Mouse (Mus musculus): ENCODE results near the gene Rpp25l.
A peak's percentile ranks its signal among the peaks of the same experiment; 100 is the strongest.
"Not testable (repeated sequence)": the region's sequence is repeated elsewhere in the genome, so short reads cannot be mapped to it uniquely, and the experiment has no call there.

Gene Rpp25l

DNA sequence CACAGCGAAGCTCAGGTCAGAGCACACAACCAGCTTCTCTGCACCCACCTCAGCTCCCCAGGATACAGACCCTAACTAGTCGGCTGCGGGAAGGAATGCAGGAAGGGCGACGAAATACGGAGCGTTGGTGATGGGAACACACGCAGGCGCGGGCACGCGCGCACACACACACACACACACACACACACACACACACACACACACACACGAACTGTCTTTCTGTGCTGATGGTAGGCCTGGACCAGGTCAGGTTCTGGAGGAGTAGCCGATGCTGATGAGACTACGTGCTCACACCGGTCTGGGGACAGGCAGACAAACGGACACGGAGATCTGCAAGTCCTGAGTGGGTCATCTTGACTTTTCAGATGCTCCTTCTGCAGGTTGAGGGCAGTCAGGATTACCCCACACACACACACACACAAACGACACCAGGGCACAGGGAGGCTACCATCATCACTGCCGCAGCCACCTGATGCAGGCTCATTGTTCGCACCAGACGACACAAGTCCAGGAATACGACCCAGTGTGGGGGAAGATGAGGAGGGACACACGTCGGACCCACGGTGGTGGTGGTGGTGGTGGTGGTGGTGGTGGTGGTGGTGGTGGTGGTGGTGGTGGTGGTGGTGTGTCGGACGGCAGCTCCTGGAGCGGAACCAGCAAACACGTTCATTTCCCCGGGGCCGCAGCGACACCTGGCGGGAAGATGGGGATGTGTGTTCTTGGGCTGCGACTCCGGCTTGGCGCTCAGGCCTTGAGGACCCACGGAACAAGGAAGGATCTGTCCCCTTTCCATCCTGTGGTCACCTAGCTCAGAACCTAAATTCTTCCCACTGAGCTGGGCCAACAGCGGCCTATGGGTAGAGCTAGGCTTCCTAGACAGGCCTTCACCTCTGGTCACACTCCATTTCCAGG, 16.1 kb downstream of the Rpp25l start, which contains the start of gene Cntfr:
TSS of gene Cntfr (minus strand) at position 160 of the 912 bp plus-strand sequence.
- DNase-seq (ENCODE audit: low spot score in 2 of 2) = peak; percentile 64 to 83

DNA sequence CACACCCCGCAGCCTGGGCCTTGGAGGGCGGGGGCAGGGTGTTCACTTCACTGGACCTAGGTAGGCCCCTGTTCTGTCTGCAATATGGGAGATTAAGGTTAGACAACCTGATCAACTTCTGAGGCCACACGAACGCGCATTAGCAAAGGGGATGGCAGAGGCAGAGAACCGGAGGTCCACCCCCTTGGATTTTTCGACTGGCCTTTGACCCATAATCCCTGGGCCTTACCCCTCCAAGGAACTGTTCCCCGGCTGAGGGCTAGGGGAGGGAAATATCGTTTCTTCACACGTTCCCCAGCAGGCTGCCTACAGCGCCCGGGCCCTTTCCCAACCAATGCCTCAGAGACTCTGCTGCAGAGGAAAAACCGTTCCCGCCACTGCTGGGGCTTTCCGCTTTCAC, 16.9 kb downstream of the Rpp25l start:
- not testable (repeated sequence) for DNase-seq (ENCODE audit: low spot score in 2 of 2)

DNA sequence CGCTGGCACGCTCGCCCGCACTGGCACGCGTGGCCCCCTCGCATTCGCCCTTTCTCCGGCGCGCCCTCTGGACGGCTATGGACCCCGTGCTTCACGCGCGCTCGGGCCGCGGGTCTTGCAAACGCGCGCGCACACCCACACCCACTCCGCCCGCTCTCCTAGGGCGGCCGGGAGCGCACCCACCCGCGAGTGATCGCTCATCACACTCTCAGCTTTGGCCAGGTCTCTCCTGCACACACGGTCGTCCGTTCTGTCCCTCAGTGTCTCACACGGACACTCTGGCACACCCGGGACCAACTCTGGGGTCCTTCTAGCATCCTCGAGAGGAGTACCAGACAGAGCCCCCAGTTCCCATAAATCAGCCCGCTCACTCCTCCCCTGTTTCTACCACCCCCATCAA, 17.5 kb downstream of the Rpp25l start:
- DNase-seq (ENCODE audit: low spot score in 2 of 2) = not testable (repeated sequence)

DNA sequence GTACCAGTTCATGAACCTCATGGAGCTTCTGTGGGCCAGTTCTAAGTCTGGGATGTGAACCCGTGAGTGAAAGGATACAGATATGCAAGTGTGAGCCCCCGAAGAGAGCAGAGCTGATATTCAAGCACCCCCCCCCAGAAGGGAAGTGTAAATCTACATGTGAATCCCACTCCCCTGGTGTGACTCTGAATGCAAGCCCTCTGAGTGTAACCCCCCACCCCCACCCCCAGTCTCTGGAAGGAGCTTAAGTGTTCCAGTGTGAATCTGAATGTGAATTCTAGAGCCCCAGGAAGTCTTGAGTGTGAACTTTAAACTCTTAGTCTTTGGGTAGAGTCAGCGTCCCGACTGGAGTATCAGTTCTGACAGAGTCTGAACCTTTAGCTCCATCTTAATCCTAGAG, 19.8 kb downstream of the Rpp25l start:
- DNase-seq (ENCODE audit: low spot score in 2 of 2) = not testable (repeated sequence)

DNA sequence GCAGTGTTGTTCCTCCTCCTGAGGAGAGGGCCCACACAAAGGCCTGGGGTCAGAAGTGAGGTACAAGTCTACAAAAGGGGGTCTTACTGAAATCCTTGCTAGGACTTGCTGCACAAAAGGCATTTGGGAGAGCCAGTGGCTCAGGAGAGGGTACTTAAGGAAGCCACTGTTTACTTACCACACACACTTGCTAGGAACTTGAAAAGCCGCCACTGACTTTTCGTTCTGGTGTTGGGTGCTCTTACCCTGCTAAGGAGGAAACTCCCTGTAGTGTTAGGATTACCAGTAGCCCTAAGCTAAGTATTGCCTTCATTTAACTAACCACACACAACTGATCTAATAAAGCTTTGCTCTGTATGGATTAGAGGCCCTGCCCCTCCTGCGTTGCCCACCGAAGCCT, 23.3 kb downstream of the Rpp25l start:
- not testable (repeated sequence) for DNase-seq (ENCODE audit: low spot score in 2 of 2)

DNA sequence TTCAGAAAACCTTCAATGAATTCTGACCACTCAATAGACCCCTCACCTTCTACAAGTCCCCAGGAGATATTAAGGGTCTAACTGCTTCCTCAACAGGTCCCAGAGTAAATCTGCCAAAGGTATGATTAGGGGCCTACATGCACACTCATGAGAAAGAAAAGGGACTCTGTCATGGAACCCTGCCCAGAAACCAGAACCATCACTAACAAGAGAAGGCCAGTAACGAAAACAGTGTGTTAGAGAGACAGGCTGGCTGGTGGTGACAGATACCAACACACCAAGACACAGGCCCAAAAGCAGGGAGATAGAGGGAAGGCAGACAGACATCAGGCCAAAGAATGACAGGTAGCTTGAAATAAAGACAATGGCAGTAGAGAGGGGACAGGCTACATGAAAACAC, 24.8 kb downstream of the Rpp25l start:
- DNase-seq (ENCODE audit: low spot score in 2 of 2) = not testable (repeated sequence)

DNA sequence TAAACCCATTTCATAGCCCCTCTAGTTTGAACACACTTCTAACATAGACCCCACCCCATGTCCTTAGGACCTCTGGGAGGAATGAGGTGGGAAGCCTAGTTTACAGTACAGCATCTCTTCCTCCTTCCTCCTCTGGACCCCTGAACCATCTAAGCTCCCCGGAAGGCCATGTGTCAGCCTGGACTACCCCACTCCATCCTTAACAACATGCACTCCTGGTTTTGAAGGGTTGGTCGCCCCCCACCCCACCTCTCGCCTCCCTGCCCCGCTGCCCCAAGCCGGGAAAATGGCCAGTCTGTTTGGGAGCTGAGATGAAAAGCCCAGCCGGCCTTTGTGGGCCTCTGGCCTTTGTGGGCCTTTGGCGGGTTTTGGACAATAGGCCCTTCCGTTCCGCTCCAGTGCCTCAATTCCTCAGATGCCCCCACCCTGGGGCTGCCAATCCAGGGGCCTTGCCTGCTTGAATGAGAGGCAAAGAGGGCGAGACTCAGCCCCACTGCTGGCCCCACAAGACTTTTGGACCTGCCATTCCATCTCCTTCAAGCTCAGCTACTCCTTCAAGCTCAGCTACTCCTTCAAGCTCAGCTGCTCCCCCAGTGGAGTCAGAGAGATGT, 27.3 kb downstream of the Rpp25l start:
- not testable (repeated sequence) for DNase-seq (ENCODE audit: low spot score in 2 of 2)

DNA sequence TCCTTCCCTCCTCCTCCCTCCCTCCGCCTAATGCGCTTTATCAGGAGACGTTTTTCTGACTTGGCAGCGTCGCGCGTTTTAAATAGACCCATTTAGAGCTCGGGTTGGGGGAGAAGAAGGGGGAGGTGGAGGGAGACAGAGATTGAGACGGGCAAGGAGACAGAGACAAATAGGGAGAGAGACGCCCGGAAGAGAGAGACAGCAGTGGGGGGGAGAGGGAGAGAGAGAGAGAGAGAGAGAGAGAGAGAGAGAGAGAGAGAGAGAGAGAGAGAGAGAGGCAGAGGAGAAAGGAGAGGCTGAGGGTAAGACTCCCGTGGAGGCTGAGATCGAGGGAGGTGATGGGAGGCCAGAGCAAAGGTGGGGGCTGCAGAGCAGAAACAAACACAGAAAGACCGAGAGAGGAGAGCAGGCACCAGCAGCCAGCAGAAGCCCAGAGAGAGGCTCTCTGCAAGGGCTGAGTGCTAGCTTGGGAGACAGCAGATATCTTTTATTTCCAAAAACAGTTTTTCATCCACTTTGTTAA, 28.3 kb downstream of the Rpp25l start:
- not testable (repeated sequence) for DNase-seq (ENCODE audit: low spot score in 2 of 2)

DNA sequence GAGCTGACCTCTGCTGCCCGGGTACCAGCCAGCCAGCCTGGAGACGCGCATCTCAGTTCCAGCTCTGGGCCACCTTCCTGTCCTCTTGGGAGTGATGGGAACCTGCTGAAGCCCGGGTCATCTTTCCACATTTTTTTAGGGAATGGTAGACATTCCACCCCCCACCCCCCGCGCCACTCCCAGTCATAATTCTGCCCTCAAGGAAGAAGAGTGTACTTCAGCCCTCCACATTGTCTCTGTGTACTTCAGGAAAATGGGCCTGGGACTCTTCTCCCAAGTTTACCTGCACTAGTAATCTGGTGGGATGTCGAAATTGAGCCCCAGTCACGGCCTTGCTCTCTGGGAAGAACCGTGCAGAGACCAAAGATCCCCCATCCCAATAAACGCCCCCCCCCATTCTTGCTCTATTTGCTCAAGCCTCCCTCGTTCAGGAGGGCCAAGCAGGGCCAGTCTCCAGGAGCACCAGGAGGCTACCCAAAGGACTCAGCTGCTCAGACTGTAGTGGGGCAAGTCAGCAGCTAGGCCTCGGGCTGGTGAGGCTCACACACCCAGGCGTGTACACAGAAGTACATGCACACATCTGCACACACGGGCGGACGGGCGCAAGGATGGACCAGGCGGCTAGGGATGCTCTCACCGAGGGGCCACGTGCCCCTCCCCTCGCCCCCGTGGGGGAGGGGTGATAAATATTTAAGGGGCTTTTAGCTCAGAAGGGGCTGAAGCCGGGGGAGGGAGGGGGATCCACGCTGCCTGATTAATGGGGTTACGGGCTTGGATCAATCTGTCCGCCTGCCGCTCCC, 29.0 kb downstream of the Rpp25l start:
- DNase-seq (ENCODE audit: low spot score in 2 of 2) = not testable (repeated sequence)

DNA sequence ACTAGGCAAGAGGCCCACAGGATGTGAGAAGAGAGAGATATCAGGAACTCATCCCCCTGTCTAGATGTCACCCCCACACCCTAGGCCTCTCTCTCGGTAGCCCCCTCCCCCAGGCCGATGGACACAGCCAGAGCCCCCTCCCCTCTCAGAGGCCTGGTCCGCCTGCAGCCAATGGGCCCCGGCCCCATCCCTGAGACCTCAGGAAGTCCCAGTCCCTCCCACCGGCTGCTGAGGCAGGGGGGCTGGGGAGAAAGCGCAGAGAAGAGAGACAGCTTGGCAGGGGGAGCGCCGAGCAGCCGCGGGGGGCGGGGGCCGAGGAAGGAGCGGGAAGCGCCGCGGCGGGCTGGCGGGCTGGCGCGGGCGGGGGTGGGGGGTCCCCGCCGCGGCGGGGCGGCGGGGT, 30.0 kb downstream of the Rpp25l start:
- not testable (repeated sequence) for DNase-seq (ENCODE audit: low spot score in 2 of 2)

DNA sequence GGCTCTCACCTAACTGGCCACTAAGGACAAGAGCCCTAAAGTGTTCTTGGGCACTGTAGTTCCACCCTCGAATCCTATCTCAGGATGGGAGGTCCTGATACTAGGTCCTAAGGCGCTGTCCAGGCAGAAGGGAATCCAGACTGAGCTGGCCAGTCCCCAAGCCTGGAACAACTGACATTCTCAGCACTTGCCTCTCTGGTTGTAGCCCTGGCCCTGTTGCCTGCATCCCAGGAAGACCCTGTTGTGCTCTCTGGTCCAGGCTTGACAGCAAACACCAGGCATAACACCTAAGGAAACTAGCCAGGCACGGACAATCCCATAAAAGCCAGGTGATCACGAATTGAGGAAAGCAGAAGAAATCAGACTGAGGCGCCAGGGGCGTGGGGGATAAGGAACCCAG, 30.5 kb downstream of the Rpp25l start:
- DNase-seq (ENCODE audit: low spot score in 2 of 2) = no peak

DNA sequence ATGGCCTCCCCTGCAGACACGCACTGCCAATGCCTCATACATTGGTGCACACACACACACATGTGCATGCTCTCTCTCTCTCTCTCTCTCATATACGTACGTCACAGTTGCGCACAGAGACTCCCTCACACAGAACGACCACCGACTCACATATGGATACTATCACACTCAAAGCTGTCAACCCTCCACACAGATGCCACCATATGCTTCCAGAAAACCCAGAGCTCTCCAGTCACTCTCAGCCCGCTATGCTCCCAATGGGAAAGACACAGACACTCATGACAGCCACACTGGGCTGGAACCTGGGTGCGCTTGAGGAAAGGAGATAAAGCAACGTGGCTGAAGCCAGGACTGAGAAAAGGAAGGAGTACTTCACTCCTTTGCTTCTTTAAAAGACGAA, 31.4 kb downstream of the Rpp25l start:
- no peak for DNase-seq (ENCODE audit: low spot score in 2 of 2)

DNA sequence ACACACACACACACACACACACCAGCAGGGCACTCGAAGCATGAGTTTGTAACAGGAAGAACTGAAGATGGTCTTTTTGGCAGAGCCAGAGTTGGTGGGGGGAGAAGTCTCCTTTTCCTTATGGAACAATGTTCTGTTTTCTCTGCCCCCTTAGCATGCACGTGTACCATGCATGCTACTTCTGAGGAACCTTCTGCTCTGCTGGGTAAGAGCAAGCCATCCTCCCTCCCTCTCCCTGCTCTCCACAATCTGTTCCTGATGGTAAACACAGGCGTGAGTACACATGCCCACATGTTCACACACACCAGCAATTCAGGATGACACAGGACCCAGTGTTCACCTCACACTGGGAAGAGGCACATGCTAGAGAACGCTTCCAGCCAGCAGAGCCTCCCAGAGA, 32.2 kb downstream of the Rpp25l start:
- DNase-seq (ENCODE audit: low spot score in 2 of 2) = no peak

DNA sequence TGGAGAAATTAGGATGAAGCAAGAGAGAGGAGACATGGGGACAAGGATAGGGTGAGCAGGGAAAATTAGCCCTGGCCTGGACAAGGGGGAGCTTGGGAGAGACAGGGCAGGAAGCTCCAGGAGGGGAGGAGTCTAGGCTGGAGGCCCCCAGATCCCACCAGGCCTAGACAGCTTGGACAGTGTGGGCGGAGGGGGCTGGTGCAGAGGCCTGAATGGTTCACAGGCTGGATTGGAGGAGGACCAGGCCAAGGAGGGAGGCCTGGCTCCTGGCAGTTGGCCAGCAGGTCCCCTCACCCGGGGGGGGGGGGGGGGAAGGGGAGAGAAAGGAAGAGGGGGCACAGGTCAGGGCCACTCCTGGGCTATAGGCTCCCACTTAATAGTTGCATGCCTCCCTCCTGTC, 34.0 kb downstream of the Rpp25l start:
- DNase-seq (ENCODE audit: low spot score in 2 of 2) = no peak

DNA sequence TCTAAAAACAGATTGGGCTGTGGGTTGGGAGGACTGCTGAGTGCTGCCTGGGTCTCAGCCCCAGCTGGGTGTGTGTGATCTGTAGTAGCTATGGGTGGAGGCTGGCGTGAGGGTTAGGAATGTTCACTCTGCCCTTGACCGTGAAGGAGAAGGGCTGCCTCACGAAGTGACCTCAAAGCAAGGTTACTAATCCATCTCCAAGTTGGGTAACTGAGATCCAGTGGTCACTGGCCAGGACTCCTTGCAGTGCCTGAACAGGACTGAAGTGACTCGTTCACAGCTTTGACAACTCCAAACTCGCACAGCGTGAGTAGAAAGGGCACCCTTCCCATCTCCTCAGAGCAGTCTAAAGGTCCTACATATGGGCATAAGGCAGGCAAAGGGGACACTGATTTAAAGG, 34.5 kb downstream of the Rpp25l start:
- no peak for DNase-seq (ENCODE audit: low spot score in 2 of 2)

DNA sequence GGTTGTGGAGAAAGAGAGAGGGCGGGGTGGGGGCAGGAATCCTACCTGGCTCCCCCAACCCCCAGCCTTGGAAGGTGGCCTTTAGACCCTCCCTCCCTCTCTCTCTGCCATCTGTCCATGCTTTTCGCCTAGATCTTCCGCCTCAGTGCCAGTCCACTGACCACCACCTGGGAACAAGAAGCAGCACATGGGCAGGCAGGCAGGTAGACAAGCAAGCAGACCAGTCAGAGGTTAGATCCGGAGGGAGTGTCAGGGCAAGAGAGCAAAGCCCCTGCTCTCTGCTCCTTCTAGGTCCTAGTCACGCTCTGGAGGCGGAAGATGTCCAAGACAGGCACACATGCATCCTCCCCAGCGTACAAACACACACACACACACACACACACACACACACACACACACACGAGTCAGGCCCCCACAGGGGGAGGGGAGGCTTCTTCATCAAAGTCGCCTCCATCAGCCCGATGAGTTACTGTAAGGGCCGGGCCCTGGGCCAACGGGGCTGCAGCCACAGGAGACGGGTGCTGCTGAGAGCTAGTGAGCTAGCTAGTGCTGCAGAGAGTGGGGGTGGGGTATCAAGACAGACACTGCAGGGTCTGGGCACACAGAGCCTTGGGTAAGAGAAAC, 36.2 kb downstream of the Rpp25l start:
- no peak for DNase-seq (ENCODE audit: low spot score in 2 of 2)

DNA sequence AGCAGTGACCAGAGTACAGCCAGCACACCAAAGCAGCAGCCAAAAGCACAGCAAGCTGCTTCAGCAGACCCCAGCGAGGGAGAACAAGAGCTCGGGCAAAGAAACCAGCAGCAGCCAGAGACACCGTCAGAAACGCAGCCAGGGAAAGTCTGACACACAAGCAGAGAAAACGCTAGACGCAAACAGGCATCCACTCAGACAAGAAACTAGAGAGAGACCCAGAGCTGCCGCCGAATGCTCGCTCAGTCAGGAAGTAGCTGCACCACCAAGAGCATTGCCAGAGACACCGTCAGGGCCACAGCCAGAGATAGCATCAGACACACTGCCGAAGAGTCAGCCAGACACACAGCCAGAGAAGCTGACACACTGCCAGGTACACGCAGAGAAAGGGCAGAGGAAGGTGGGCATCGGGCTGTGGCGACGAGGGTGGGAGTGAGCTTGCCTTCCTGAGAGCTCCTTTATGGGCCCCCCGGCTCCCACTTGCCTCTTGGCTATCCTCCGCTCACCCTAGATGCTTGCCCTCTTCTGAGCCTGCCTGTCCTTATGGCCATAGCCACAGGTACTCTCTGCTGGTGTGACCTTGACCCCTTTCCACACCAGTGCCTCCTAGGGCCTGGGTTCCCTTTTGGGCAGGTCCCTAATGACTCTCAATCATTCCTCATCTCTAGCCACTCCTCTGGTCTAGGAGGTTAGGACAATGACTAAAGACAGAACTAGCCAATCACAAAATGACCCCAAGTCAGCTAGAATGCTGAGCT, 36.9 kb downstream of the Rpp25l start:
- no peak for DNase-seq (ENCODE audit: low spot score in 2 of 2)

DNA sequence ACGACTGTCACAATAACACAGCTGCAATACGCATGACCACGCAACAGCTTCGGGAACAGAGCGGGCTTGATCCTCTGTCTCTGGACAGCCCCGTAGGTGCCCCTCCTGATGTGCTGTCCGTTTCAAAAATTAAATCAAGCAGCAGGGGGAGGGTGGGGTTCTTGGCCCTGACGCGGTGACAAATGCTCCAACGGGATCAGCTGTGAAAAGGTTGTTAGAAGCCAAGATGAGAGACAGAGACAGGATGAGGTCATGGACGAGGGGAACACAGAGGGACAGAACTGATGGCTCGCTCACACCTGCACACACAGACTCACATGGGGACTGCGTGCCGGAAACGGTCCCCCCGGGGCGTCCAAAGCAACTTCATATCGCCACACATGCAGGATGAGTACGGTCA, 40.1 kb downstream of the Rpp25l start:
- no peak for DNase-seq (ENCODE audit: low spot score in 2 of 2)

DNA sequence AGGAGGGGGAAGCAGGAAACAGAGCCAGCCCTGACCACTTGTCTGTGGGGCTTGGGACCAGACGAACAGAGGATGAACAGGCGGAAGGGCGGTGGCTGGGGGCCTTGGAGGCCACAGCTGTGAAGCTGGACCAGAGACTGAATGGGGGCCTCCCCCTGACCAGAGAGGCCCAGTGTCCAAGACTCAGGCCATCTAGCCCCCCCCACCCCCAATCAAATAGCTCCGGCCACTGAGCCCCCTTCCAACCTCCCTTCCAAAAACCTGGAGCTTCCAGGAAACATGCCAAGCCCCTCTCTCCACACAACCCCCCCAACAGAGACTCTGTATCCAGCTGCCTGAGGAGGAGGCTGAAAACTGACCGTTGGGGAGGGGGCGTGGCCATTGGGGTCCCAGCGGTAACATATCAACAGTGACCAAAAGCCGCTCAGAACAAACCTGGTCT, 40.8 kb downstream of the Rpp25l start:
- DNase-seq (ENCODE audit: low spot score in 2 of 2) = no peak

DNA sequence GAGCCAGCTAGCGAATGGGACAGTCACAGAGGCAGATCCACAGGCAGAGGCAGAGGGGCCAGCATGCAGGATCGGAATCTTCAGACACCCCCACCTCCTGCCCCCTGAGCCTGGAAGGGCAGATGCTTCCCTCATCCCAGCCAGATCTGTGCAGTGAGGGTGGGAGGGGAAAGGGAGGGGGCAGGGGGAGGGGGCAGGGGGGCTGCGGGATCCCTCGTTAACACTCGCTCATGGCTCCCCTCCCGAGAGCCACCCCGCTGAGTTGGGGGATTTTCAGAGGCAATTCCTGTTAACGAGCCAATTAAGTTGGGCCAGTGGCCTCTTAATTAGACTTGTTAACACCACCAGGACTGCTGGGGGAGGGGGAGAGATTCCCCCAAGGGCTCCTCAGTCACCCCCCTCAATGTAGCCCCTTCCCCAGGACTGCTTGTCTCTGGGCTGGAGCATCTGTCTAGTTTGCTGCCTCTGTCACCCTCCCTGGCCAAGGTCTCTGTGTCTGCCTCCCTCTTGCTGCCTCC, 41.3 kb downstream of the Rpp25l start:
- no peak for DNase-seq (ENCODE audit: low spot score in 2 of 2)

DNA sequence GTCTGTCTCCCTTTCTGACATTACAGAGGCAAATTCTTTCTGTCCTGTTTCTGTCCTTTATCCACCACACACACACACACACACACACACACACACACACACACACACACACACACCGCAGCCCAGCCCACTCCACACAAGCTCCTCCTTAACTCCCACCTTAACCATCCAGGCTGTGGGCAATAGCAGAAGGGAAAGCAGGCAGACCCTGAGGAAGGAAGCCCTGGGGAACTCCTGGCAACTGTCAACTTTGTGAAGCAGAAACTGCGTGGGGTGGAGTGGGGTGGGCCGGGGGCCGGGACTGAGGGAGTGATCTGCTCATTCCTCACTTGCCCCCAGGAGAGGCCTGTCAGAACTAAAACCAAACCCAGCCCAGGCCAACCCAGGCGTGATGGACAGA, 41.8 kb downstream of the Rpp25l start:
- no peak for DNase-seq (ENCODE audit: low spot score in 2 of 2)
